Mouse (Mus musculus): ENCODE measurements around the gene Pidd1. TPM values are rescaled to one million over a fixed set of nuclear protein-coding genes. Genes with fewer than 3 reads are reported as not detected.
"Not testable (repeated sequence)": the region's sequence is repeated elsewhere in the genome, so short reads cannot be mapped to it uniquely, and the experiment has no call there.

Gene Pidd1
- polyA plus RNA-seq, 1 experiment: 5.6 TPM

DNA sequence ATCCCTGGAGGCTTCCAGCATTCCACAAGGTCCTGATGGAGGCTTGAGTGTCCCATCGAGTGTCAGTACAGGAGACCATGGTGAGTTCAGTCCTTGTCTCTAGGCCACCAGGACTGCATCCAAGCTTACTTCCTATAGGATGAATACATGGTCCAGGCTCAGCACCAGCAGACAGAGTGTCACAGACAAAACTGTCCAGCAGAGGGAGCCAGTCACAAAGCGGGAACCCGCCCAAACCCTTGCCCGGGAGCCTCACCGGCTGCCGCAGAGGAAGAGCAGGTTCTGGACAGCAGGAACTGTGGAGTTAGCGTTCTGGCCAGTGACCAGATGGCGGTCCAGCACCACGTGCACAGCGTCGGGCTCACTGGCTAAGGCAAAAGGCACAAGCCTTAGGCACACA is 35.0 kb downstream of the Pidd1 start:
- TF ChIP-seq POLR2A (IDR thresholded peaks at IDR 0.05; ENCODE audit: control insufficient read depth, low read depth, low read length) (no peak), CTCF (IDR thresholded peaks at IDR 0.05; ENCODE audit: control insufficient read depth, insufficient read depth, insufficient replicate concordance, low read depth, low read length) (peak; percentile 68; the same call in 1 of the 2 replicates)
- Histone ChIP-seq H3K27ac (ENCODE audit: control insufficient read depth, insufficient read depth, low read depth, low read length) (no peak overlapping the region), H3K4me1 (ENCODE audit: control insufficient read depth, insufficient read depth, low read length) (peaks cover 6% of the 10 kb centered on the region), H3K4me3 (ENCODE audit: control insufficient read depth, low read depth, low read length) (no peak overlapping the region), H3K27me3 (ENCODE audit: control insufficient read depth, insufficient read depth, low read length) (no peaks in the 10 kb centered on the region), H3K36me3 (ENCODE audit: control insufficient read depth, insufficient read depth, low read length) (0 out of 2 replicates have a peak, but pooled peaks cover 2% of the 10 kb centered on the region)

- not testable (repeated sequence) for H3K4me1 ChIP-seq (ENCODE audit: control insufficient read depth, insufficient read depth, low read length); H3K4me3 ChIP-seq (ENCODE audit: control insufficient read depth, low read depth, low read length); H3K27me3 ChIP-seq (ENCODE audit: control insufficient read depth, insufficient read depth, low read length); H3K27ac ChIP-seq (ENCODE audit: control insufficient read depth, insufficient read depth, low read depth, low read length); H3K36me3 ChIP-seq (ENCODE audit: control insufficient read depth, insufficient read depth, low read length)
Observed at GRCm38 (mm10) chr7:141407670-141408069, 36.2 kb downstream of the Pidd1 start.

- H3K4me3 ChIP-seq (ENCODE audit: control insufficient read depth, low read depth, low read length): no peak overlapping the region
- H3K27me3 ChIP-seq (ENCODE audit: control insufficient read depth, insufficient read depth, low read length): no peaks in the 10 kb centered on the region
- H3K4me1 ChIP-seq (ENCODE audit: control insufficient read depth, insufficient read depth, low read length): no peaks in the 10 kb centered on the region
- 0 out of 2 replicates have a peak, but pooled peaks cover 2% of the 10 kb centered on the region for H3K36me3 ChIP-seq (ENCODE audit: control insufficient read depth, insufficient read depth, low read length)
- TF ChIP-seq CTCF (IDR thresholded peaks at IDR 0.05; ENCODE audit: control insufficient read depth, insufficient read depth, insufficient replicate concordance, low read depth, low read length) (no peak), POLR2A (IDR thresholded peaks at IDR 0.05; ENCODE audit: control insufficient read depth, low read depth, low read length) (no peak)
- no peak overlapping the region for H3K27ac ChIP-seq (ENCODE audit: control insufficient read depth, insufficient read depth, low read depth, low read length)
Observed at GRCm38 (mm10) chr7:141405466-141405865, 38.4 kb downstream of the Pidd1 start.

GRCm38 (mm10) chr7:141403305-141403704 is 40.5 kb downstream of the Pidd1 start:
- H3K4me1 ChIP-seq (ENCODE audit: control insufficient read depth, insufficient read depth, low read length): no peaks in the 10 kb centered on the region
- no peaks in the 10 kb centered on the region for H3K36me3 ChIP-seq (ENCODE audit: control insufficient read depth, insufficient read depth, low read length)
- no peak overlapping the region for H3K4me3 ChIP-seq (ENCODE audit: control insufficient read depth, low read depth, low read length)

DNA sequence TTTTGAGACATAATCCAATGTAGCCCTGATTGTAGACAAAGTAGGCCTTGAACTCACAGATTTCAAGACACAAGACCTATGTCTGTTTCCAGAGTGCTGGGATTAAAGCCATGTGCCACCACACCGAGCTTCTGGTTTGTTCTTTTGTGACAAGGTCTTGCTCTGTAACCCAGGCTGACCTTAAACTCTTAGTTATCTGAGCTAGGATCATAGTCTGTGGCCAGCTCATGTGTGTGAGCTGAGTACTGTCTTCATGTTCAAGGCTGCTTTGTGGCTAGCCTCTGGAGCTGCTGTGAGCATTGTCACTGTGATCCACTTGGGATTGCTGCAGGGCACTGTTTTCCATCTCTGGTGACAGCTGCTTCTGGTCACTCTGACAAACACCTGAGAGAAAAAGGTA is 48.5 kb downstream of the Pidd1 start:
- Histone ChIP-seq H3K27me3 (ENCODE audit: control insufficient read depth, insufficient read depth, low read length) (no peaks in the 10 kb centered on the region), H3K4me1 (ENCODE audit: control insufficient read depth, insufficient read depth, low read length) (peaks cover 15% of the 10 kb centered on the region), H3K27ac (ENCODE audit: control insufficient read depth, insufficient read depth, low read depth, low read length) (no peak overlapping the region), H3K4me3 (ENCODE audit: control insufficient read depth, low read depth, low read length) (no peak overlapping the region), H3K36me3 (ENCODE audit: control insufficient read depth, insufficient read depth, low read length) (no peaks in the 10 kb centered on the region)
- TF ChIP-seq CTCF (IDR thresholded peaks at IDR 0.05; ENCODE audit: control insufficient read depth, insufficient read depth, insufficient replicate concordance, low read depth, low read length) (no peak), POLR2A (IDR thresholded peaks at IDR 0.05; ENCODE audit: control insufficient read depth, low read depth, low read length) (no peak)

More at GRCm38 (mm10) chr7:141403305-141403704, 40.5 kb downstream of the Pidd1 start:
- Histone ChIP-seq H3K27me3 (ENCODE audit: control insufficient read depth, insufficient read depth, low read length) (no peaks in the 10 kb centered on the region), H3K27ac (ENCODE audit: control insufficient read depth, insufficient read depth, low read depth, low read length) (no peak overlapping the region)
- TF ChIP-seq CTCF (IDR thresholded peaks at IDR 0.05; ENCODE audit: control insufficient read depth, insufficient read depth, insufficient replicate concordance, low read depth, low read length): peak; percentile 90; the same call in 1 of the 2 replicates
- TF ChIP-seq POLR2A (IDR thresholded peaks at IDR 0.05; ENCODE audit: control insufficient read depth, low read depth, low read length): no peak

DNA sequence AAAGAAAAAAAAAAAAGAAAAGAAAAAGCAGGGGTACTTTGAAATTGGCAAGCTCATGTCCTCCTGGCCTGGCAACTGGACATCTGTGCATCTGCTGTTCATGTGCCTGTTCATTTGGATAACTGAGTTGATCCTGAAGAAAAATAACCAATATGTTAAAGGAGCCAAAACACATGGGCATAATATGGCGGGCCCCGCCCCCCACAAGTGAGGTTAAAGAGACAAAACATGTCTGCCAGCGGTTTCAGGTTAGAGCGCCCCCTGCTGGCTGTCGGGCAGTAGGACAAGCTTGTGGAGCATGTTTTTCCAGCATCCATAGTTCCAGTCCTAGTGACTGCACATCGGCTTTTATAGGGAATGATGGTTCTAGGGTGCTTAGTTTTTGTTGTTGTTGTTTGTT is 49.1 kb downstream of the Pidd1 start:
- Histone ChIP-seq H3K36me3 (ENCODE audit: control insufficient read depth, insufficient read depth, low read length) (no peaks in the 10 kb centered on the region), H3K4me1 (ENCODE audit: control insufficient read depth, insufficient read depth, low read length) (peaks cover 15% of the 10 kb centered on the region), H3K27ac (ENCODE audit: control insufficient read depth, insufficient read depth, low read depth, low read length) (no peak overlapping the region), H3K4me3 (ENCODE audit: control insufficient read depth, low read depth, low read length) (no peak overlapping the region), H3K27me3 (ENCODE audit: control insufficient read depth, insufficient read depth, low read length) (no peaks in the 10 kb centered on the region)
- TF ChIP-seq POLR2A (IDR thresholded peaks at IDR 0.05; ENCODE audit: control insufficient read depth, low read depth, low read length) (no peak), CTCF (IDR thresholded peaks at IDR 0.05; ENCODE audit: control insufficient read depth, insufficient read depth, insufficient replicate concordance, low read depth, low read length) (peak; percentile 93)

DNA sequence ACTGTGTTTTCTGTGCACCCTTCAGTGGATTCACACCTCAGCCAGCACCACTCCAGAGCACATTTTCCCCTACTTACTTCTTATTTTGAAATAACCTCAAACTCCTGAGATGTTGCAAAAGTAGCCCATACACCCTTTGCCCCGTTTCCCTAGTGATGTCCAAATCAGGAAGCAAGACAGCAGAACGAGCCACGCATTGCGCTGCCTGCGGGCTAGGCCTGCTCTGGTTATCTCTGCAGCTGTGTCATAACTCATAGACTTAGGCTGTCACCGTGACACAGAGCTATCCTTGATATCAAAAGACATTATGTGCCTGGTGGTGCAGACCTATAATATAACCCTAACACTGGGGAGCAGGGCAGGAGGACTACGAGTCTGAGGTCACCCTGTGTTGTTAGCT is 49.7 kb downstream of the Pidd1 start:
- Histone ChIP-seq H3K27me3 (ENCODE audit: control insufficient read depth, insufficient read depth, low read length) (no peaks in the 10 kb centered on the region), H3K27ac (ENCODE audit: control insufficient read depth, insufficient read depth, low read depth, low read length) (no peak overlapping the region), H3K4me3 (ENCODE audit: control insufficient read depth, low read depth, low read length) (no peak overlapping the region), H3K4me1 (ENCODE audit: control insufficient read depth, insufficient read depth, low read length) (peaks cover 15% of the 10 kb centered on the region), H3K36me3 (ENCODE audit: control insufficient read depth, insufficient read depth, low read length) (no peaks in the 10 kb centered on the region)
- TF ChIP-seq POLR2A (IDR thresholded peaks at IDR 0.05; ENCODE audit: control insufficient read depth, low read depth, low read length): no peak

GRCm38 (mm10) chr7:141392552-141393222 is 51.1 kb downstream of the Pidd1 start:
- Histone ChIP-seq H3K4me1 (ENCODE audit: control insufficient read depth, insufficient read depth, low read length) (peaks cover 15% of the 10 kb centered on the region), H3K27me3 (ENCODE audit: control insufficient read depth, insufficient read depth, low read length) (no peaks in the 10 kb centered on the region), H3K4me3 (ENCODE audit: control insufficient read depth, low read depth, low read length) (peak overlapping the region; percentile 95), H3K27ac (ENCODE audit: control insufficient read depth, insufficient read depth, low read depth, low read length) (peak overlapping the region; percentile 81), H3K36me3 (ENCODE audit: control insufficient read depth, insufficient read depth, low read length) (no peaks in the 10 kb centered on the region)
- no peak for TF ChIP-seq CTCF (IDR thresholded peaks at IDR 0.05; ENCODE audit: control insufficient read depth, insufficient read depth, insufficient replicate concordance, low read depth, low read length)
- no peak for TF ChIP-seq POLR2A (IDR thresholded peaks at IDR 0.05; ENCODE audit: control insufficient read depth, low read depth, low read length)

Measured in testis, adult 2 months (tissue).